Mouse (Mus musculus) kidney, embryonic 15.5 days (tissue): ENCODE results near the gene Zic5. TPM values are rescaled to one million over a fixed set of nuclear protein-coding genes. Genes with fewer than 3 reads are reported as not detected.
"Not testable (repeated sequence)": the region's sequence is repeated elsewhere in the genome, so short reads cannot be mapped to it uniquely, and the experiment has no call there.

Experiments
- ATAC-seq: fragments of 200-750 bp; cut with Nextera tagmentation; replicated peaks from 2 replicates; pipeline ENCODE4 v1.8.0; 2017; ENCODE audit warnings: moderate TSS enrichment; ENCODE audit not compliant: low FRiP score
- H3K27ac ChIP-seq: fragments of 300-500 bp; sonication (generic); 2 replicates; pipeline ENCODE4 v1.5.1; 2015; ENCODE audit warnings: mild to moderate bottlenecking, inconsistent platforms
- H3K27me3 ChIP-seq: fragments of 300-500 bp; sonication (generic); 2 replicates; pipeline ENCODE4 v1.6.1; 2015; ENCODE audit warnings: inconsistent platforms
- H3K36me3 ChIP-seq: fragments of 300-500 bp; sonication (generic); 2 replicates; pipeline ENCODE4 v1.6.1; 2015; ENCODE audit warnings: inconsistent platforms
- H3K4me1 ChIP-seq: fragments of 300-500 bp; sonication (generic); 2 replicates; pipeline ENCODE4 v1.6.1; 2015; ENCODE audit warnings: inconsistent platforms
- H3K4me2 ChIP-seq: fragments of 300-500 bp; sonication (generic); 2 replicates; pipeline ENCODE4 v1.6.1; 2015; ENCODE audit warnings: moderate library complexity, mild to moderate bottlenecking, inconsistent platforms
- H3K4me3 ChIP-seq: fragments of 300-500 bp; sonication (generic); replicated peaks from 2 replicates; pipeline ENCODE4 v1.5.1; 2015; ENCODE audit warnings: mild to moderate bottlenecking, inconsistent platforms
- H3K9ac ChIP-seq: fragments of 300-500 bp; sonication (generic); 2 replicates; pipeline ENCODE4 v1.6.1; 2015; ENCODE audit warnings: mild to moderate bottlenecking, inconsistent platforms
- H3K9me3 ChIP-seq: fragments of 300-500 bp; sonication (generic); replicated peaks from 2 replicates; pipeline ENCODE4 v1.6.1; 2016; ENCODE audit warnings: inconsistent platforms
- WGBS: fragments of 180-500 bp; shearing (Covaris S2); methylation state at CpG from one replicate; pipeline ENCODE4 v1.1.7; 2015; ENCODE audit warnings: mixed read lengths; 5-methylcytosine and 5-hydroxymethylcytosine counted together
- polyA plus RNA-seq: library from polyadenylated mRNA; unstranded; fragments of >200 nt; fragmentation: Nextera tagmentation; extraction: Ambion mirVana; gene quantifications from 2 replicates; pipeline ENCODE4 v1.2.1, GENCODE M21; 2015

The Zic5 gene
- polyA plus RNA-seq, 1 experiment from 2014 or later, result 0.13 TPM

- 1% methylated on average over 28 of the region's 28 CpGs for WGBS
These were observed 3.7 kb upstream of the Zic5 start for GRCm38 (mm10) chr14:122468971-122469755.

DNA sequence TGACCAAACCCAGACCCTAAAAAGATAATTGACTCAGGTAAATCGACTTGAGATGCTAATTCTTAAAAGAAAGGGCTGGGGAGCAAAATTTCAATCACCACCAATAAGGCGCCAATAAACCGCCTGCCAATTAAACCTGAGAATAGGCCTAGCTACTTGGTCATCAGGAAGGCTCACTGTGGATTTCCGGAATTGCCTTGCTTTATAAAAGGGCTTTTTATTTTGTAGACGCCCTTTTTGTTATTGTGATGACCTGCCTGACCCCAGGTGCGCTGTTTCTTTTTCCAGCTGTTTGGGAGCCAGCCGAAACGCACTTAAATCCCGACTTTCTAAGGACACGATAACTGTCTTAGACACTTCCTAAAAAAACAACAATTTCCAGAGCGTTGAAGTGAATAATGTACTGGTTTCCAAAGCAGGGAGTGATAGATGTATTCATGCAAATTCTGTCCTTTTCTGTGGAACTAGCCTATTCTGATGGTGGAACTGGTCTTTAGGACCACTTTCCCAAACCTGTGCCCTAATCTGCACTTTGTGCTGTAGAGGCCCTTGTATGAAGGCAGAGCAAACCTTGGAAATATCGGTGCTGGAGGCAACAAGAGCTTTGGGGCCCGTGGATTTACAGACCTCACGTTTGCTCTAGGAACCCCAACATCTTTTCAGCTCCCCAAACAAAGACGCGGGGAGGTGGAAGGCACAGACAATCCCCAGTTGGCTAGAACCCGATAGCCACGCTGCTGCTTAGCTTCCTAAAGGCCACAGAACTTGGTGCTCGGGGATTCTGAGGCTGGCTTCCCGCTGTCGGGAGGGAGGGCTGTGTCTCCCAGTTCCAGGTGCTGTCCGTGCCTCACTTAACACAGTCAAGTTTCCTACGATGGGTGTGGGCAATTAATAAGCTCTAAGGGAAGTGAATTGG is 2.7 kb upstream of the Zic5 start:
- H3K4me3 ChIP-seq, result no peak overlapping the region
- no peak for ATAC-seq
- no peaks in the 10 kb centered on the region for H3K36me3 ChIP-seq
- H3K27me3 ChIP-seq, result peaks cover 100% of the 10 kb centered on the region
- H3K9me3 ChIP-seq, result no peaks in the 10 kb centered on the region
- H3K4me1 ChIP-seq, result peaks cover 25% of the 10 kb centered on the region
- WGBS, result 3% methylated on average over 23 of the region's 23 CpGs
- H3K4me2 ChIP-seq, result no peak overlapping the region
- H3K9ac ChIP-seq, result no peak overlapping the region
- H3K27ac ChIP-seq, result no peak overlapping the region

More at GRCm38 (mm10) chr14:122468971-122469755, 3.7 kb upstream of the Zic5 start:
- Histone ChIP-seq H3K27me3 (peaks cover 100% of the 10 kb centered on the region), H3K4me2 (no peak overlapping the region), H3K4me3 (no peak overlapping the region), H3K4me1 (peaks cover 19% of the 10 kb centered on the region), H3K36me3 (no peaks in the 10 kb centered on the region), H3K27ac (no peak overlapping the region), H3K9me3 (no peaks in the 10 kb centered on the region), H3K9ac (no peak overlapping the region)
- no peak for ATAC-seq

DNA sequence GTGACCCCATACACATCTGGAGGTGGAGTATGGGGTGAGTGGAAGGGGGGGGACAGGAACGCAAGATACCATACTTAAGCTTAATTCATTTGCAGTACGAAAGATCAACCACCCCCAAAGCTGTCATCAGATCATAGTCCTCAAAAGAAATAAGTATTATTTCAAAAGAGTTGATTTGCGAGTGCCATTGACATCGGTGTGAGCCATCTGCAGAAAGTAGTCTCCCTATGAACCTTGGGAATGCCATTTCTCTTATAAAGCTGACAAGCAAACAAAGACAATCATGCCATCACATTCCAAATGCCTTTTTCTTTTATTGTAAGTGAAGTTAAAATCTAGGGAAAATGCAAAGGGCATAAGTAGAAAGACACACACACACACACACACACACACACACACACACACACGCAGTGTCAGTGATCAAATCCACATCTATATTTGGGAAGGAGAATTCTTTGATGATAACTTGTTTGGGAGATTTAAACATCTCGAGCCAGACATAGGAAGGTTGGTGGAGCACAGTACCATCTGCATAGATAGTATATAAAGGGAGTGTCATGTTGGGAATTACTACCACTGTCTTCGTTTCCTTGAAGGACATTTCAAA is 1.4 kb upstream of the Zic5 start:
- Histone ChIP-seq H3K9ac (no peak overlapping the region), H3K9me3 (no peaks in the 10 kb centered on the region), H3K27ac (no peak overlapping the region), H3K36me3 (no peaks in the 10 kb centered on the region), H3K27me3 (peaks cover 100% of the 10 kb centered on the region), H3K4me3 (no peak overlapping the region), H3K4me1 (peaks cover 28% of the 10 kb centered on the region), H3K4me2 (no peak overlapping the region)
- no peak for ATAC-seq
- WGBS, result 41% methylated on average over 7 of the region's 7 CpGs

DNA sequence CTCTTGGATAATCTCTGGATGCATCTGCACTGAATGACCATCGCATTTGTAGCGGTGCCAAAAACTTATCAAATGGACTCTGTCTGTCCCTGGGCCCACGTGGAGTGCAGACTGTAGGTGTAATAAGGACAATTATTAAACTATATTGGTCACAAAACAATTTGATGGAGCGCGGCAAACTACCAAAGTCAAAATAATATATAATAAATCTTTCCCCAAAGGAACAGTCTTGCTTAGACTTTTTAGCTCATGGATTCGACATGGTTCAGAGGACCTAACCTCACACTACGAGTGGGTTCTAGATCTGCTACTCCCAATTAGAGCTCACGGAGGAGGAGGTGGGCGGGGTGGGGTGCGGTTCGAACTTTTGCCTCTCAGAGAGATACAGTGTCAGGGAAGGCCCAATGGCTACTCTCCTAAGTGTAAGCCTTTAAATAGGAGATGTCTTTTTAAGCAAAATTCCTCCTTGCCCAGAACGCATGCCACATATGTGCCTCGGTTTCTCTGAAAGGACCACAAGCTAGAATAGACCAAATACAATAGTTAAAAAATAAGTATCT is 534 bp upstream of the Zic5 start:
- Histone ChIP-seq H3K4me2 (no peak overlapping the region), H3K36me3 (no peaks in the 10 kb centered on the region), H3K27ac (no peak overlapping the region), H3K4me1 (peaks cover 28% of the 10 kb centered on the region), H3K9ac (no peak overlapping the region), H3K9me3 (no peaks in the 10 kb centered on the region), H3K4me3 (no peak overlapping the region), H3K27me3 (peaks cover 98% of the 10 kb centered on the region)
- 17% methylated on average over 13 of the region's 13 CpGs for WGBS
- no peak for ATAC-seq

GRCm38 (mm10) chr14:122464351-122464762 is 1.1 kb downstream of the Zic5 start:
- Histone ChIP-seq H3K27ac (no peak overlapping the region), H3K9me3 (no peaks in the 10 kb centered on the region), H3K36me3 (no peaks in the 10 kb centered on the region), H3K4me2 (peak overlapping the region; percentile 92), H3K27me3 (peaks cover 96% of the 10 kb centered on the region), H3K4me1 (peaks cover 28% of the 10 kb centered on the region), H3K9ac (no peak overlapping the region), H3K4me3 (peak overlapping the region; percentile 52)
- under 1% methylated on average over 52 of the region's 62 CpGs for WGBS
- peak; percentile 34; the same call in 1 of the 2 replicates for ATAC-seq

- H3K27me3 ChIP-seq, result peaks cover 96% of the 10 kb centered on the region
- WGBS, result under 1% methylated on average over 57 of the region's 58 CpGs
- H3K4me3 ChIP-seq, result peak overlapping the region; percentile 52
- H3K27ac ChIP-seq, H3K9ac ChIP-seq, H3K9me3 ChIP-seq, H3K36me3 ChIP-seq: not testable (repeated sequence)
- peaks cover 28% of the 10 kb centered on the region for H3K4me1 ChIP-seq
- ATAC-seq, result peak; percentile 64
- peak overlapping the region; percentile 92 for H3K4me2 ChIP-seq
These were observed 1.6 kb downstream of the Zic5 start for GRCm38 (mm10) chr14:122463734-122464341.

- no peaks in the 10 kb centered on the region for H3K36me3 ChIP-seq
- no peak overlapping the region for H3K9ac ChIP-seq
- no peak overlapping the region for H3K27ac ChIP-seq
- peak overlapping the region; percentile 92 for H3K4me2 ChIP-seq
- H3K4me3 ChIP-seq, result peak overlapping the region; percentile 52
- H3K27me3 ChIP-seq, result peaks cover 94% of the 10 kb centered on the region
- H3K4me1 ChIP-seq, result peaks cover 28% of the 10 kb centered on the region
- under 1% methylated on average over 40 of the region's 40 CpGs for WGBS
- ATAC-seq, result no peak; the same call in 1 of the 2 replicates
- no peaks in the 10 kb centered on the region for H3K9me3 ChIP-seq
These were observed 2.3 kb downstream of the Zic5 start for GRCm38 (mm10) chr14:122463080-122463691.

GRCm38 (mm10) chr14:122462689-122463079 is 2.8 kb downstream of the Zic5 start:
- Histone ChIP-seq H3K4me3 (no peak overlapping the region), H3K27ac (no peak overlapping the region), H3K4me2 (no peak overlapping the region), H3K9me3 (no peaks in the 10 kb centered on the region), H3K4me1 (peaks cover 28% of the 10 kb centered on the region), H3K9ac (no peak overlapping the region), H3K36me3 (no peaks in the 10 kb centered on the region), H3K27me3 (peaks cover 92% of the 10 kb centered on the region)
- WGBS, result 11% methylated on average over 17 of the region's 17 CpGs
- no peak for ATAC-seq

DNA sequence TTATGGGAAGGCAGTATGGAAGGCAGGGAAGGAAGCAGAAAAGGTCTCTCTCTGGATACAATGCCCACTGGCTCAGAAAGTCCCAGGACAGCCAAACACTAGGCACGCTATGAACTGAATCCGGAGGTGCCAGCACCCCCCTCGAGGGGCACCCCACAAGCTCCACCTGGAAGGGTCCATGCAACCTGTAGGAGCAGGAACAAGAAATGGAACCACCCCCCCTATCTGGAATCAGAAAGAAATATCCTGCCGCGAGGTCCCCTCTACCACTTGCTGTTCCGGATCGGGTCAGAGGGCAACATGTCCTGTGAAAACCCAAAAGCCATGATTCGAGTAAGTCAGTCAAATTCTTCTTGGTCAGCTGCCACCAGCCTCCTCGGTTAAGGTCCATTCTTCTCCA is 3.5 kb downstream of the Zic5 start:
- Histone ChIP-seq H3K27ac (no peak overlapping the region), H3K36me3 (no peaks in the 10 kb centered on the region), H3K4me2 (no peak overlapping the region), H3K9ac (no peak overlapping the region), H3K4me1 (peaks cover 28% of the 10 kb centered on the region), H3K27me3 (peaks cover 85% of the 10 kb centered on the region), H3K4me3 (no peak overlapping the region), H3K9me3 (no peaks in the 10 kb centered on the region)
- ATAC-seq, result no peak
- WGBS, result 18% methylated on average over 9 of the region's 9 CpGs

GRCm38 (mm10) chr14:122461500-122461899 is 4.0 kb downstream of the Zic5 start:
- peaks cover 82% of the 10 kb centered on the region for H3K27me3 ChIP-seq
- no peak overlapping the region for H3K4me2 ChIP-seq
- 44% methylated on average over 3 of the region's 3 CpGs for WGBS
- H3K9me3 ChIP-seq, result no peaks in the 10 kb centered on the region
- peaks cover 28% of the 10 kb centered on the region for H3K4me1 ChIP-seq
- H3K27ac ChIP-seq, result no peak overlapping the region
- H3K4me3 ChIP-seq, result no peak overlapping the region
- H3K36me3 ChIP-seq, result no peaks in the 10 kb centered on the region
- no peak overlapping the region for H3K9ac ChIP-seq
- ATAC-seq, result no peak

GRCm38 (mm10) chr14:122460226-122460625 is 5.3 kb downstream of the Zic5 start:
- Histone ChIP-seq H3K4me3 (no peak overlapping the region), H3K9ac (no peak overlapping the region), H3K27me3 (peaks cover 82% of the 10 kb centered on the region), H3K27ac (no peak overlapping the region), H3K9me3 (no peaks in the 10 kb centered on the region), H3K4me2 (no peak overlapping the region), H3K36me3 (no peaks in the 10 kb centered on the region), H3K4me1 (peaks cover 24% of the 10 kb centered on the region)
- WGBS, result 50% methylated on average over 5 of the region's 5 CpGs
- ATAC-seq, result no peak
